Mouse (Mus musculus) erythroblast, embryonic 14.5 days (primary cell): Measurements from ENCODE around the gene Arfgap3. TPM values are rescaled to one million over a fixed set of nuclear protein-coding genes. Genes with fewer than 3 reads are reported as not detected.

Experiments used
- H3K27me3 ChIP-seq: 2 replicates; pipeline ENCODE4 v1.6.1; 2012; ENCODE audit warnings: inconsistent platforms; ENCODE audit not compliant: control insufficient read depth
- H3K36me3 ChIP-seq: 2 replicates; pipeline ENCODE4 v1.6.1; 2012; ENCODE audit warnings: mild to moderate bottlenecking, inconsistent platforms; ENCODE audit not compliant: control insufficient read depth
- H3K4me1 ChIP-seq: 2 replicates; pipeline ENCODE4 v1.6.1; 2012; ENCODE audit warnings: inconsistent platforms; ENCODE audit not compliant: control insufficient read depth
- H3K4me3 ChIP-seq: replicated peaks from 2 replicates; pipeline ENCODE3; 2012; ENCODE audit warnings: moderate library complexity, mild to moderate bottlenecking, inconsistent platforms
- H3K9me3 ChIP-seq: 2 replicates; pipeline ENCODE4 v1.6.1; 2012; ENCODE audit warnings: low read length, inconsistent platforms, mixed read lengths; ENCODE audit not compliant: control insufficient read depth
- GATA1 ChIP-seq: IDR thresholded peaks from 2 replicates; pipeline ENCODE4 v1.6.1; 2012; ENCODE audit warnings: low read length, inconsistent platforms, mixed read lengths
- TAL1 ChIP-seq: IDR thresholded peaks from 3 replicates; pipeline ENCODE4 v1.6.1; 2012; ENCODE audit warnings: low read length, inconsistent platforms, mixed read lengths
- polyA plus RNA-seq: library from polyadenylated mRNA; stranded (reverse); fragments of >175 nt; gene quantifications from 2 replicates; pipeline ENCODE4 v1.2.3, GENCODE M21; 2012

The Arfgap3 gene
- polyA plus RNA-seq, 1 experiment, result 3.3 TPM

DNA sequence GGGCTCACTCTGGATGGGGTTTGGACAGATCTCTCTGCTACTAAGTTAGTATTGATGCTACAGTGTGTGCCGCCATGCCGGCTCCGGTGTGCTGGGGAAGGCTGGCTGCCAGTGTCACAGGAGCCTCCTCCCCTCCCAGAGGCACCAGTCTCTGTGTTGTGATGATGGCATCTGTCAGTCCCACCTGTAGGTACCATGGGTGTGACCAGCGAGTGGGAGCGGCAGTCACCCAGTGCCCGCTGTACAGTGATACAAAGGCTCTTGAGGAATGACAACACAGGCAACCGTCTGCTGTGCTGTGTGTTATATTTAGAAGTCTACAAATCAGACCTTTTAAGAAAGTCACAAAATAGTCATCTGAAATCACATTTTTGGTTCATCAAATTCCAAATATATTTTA, 50.6 kb downstream of the Arfgap3 start:
- peaks cover 26% of the 10 kb centered on the region for H3K4me1 ChIP-seq
- TF ChIP-seq GATA1 (no peak), TAL1 (no peak)
- no peak overlapping the region for H3K4me3 ChIP-seq
- no peaks in the 10 kb centered on the region for H3K9me3 ChIP-seq
- H3K36me3 ChIP-seq, result peaks cover 46% of the 10 kb centered on the region
- H3K27me3 ChIP-seq, result no peaks in the 10 kb centered on the region

GRCm38 (mm10) chr15:83298810-83299209, 51.2 kb downstream of the Arfgap3 start:
- no peak for TF ChIP-seq TAL1
- TF ChIP-seq GATA1, result no peak
- Histone ChIP-seq H3K4me3 (no peak overlapping the region), H3K36me3 (peaks cover 41% of the 10 kb centered on the region), H3K27me3 (no peaks in the 10 kb centered on the region), H3K9me3 (no peaks in the 10 kb centered on the region), H3K4me1 (peaks cover 22% of the 10 kb centered on the region)

- Histone ChIP-seq H3K4me3 (no peak overlapping the region), H3K9me3 (no peaks in the 10 kb centered on the region), H3K27me3 (no peaks in the 10 kb centered on the region), H3K4me1 (peaks cover 22% of the 10 kb centered on the region), H3K36me3 (peaks cover 40% of the 10 kb centered on the region)
- TF ChIP-seq GATA1 (no peak), TAL1 (no peak)
Observed at GRCm38 (mm10) chr15:83298313-83298712, 51.7 kb downstream of the Arfgap3 start.

- peaks cover 30% of the 10 kb centered on the region for H3K36me3 ChIP-seq
- TF ChIP-seq GATA1, result no peak
- no peak for TF ChIP-seq TAL1
- no peaks in the 10 kb centered on the region for H3K9me3 ChIP-seq
Observed at GRCm38 (mm10) chr15:83296771-83297311, 53.2 kb downstream of the Arfgap3 start.

GRCm38 (mm10) chr15:83296050-83296449, 54.0 kb downstream of the Arfgap3 start:
- Histone ChIP-seq H3K36me3 (peaks cover 26% of the 10 kb centered on the region), H3K4me3 (no peak overlapping the region), H3K9me3 (no peaks in the 10 kb centered on the region), H3K4me1 (peaks cover 25% of the 10 kb centered on the region), H3K27me3 (no peaks in the 10 kb centered on the region)
- TF ChIP-seq GATA1, result no peak

More at GRCm38 (mm10) chr15:83296771-83297311, 53.2 kb downstream of the Arfgap3 start:
- Histone ChIP-seq H3K4me3 (no peak overlapping the region), H3K27me3 (no peaks in the 10 kb centered on the region), H3K4me1 (peaks cover 26% of the 10 kb centered on the region)

- H3K4me3 ChIP-seq, result no peak overlapping the region
- peaks cover 14% of the 10 kb centered on the region for H3K4me1 ChIP-seq
- no peaks in the 10 kb centered on the region for H3K27me3 ChIP-seq
Observed at GRCm38 (mm10) chr15:83294954-83295353, 55.1 kb downstream of the Arfgap3 start.

GRCm38 (mm10) chr15:83293706-83294645, 56.1 kb downstream of the Arfgap3 start:
- Histone ChIP-seq H3K27me3 (no peaks in the 10 kb centered on the region), H3K36me3 (peaks cover 7% of the 10 kb centered on the region), H3K4me3 (no peak overlapping the region), H3K4me1 (peaks cover 5% of the 10 kb centered on the region), H3K9me3 (no peaks in the 10 kb centered on the region)
- no peak for TF ChIP-seq TAL1
- TF ChIP-seq GATA1, result no peak

More at GRCm38 (mm10) chr15:83294954-83295353, 55.1 kb downstream of the Arfgap3 start:
- Histone ChIP-seq H3K36me3 (peaks cover 15% of the 10 kb centered on the region), H3K9me3 (no peaks in the 10 kb centered on the region)
- no peak for TF ChIP-seq TAL1
- TF ChIP-seq GATA1, result no peak

GRCm38 (mm10) chr15:83293144-83293543, 56.9 kb downstream of the Arfgap3 start:
- Histone ChIP-seq H3K27me3 (no peaks in the 10 kb centered on the region; the same call in 1 of the 2 replicates), H3K9me3 (no peaks in the 10 kb centered on the region), H3K4me3 (no peak overlapping the region), H3K36me3 (peaks cover 7% of the 10 kb centered on the region), H3K4me1 (peaks cover 4% of the 10 kb centered on the region)
- TF ChIP-seq GATA1, result no peak
- TF ChIP-seq TAL1, result no peak
